Mouse (Mus musculus) spleen, postnatal 14 days (tissue): ENCODE data around the gene Hivep3.

Source experiments
- DNase-seq, 2 experiments: peaks; one replicate each; pipeline ENCODE4 v3.0.0; 2021 to 2022; ENCODE audit warnings: low spot score in 2 of 2

Gene Hivep3

GRCm38 (mm10) chr4:120009151-120009550, 275.6 kb downstream of the Hivep3 start:
- DNase-seq: no peak

DNA sequence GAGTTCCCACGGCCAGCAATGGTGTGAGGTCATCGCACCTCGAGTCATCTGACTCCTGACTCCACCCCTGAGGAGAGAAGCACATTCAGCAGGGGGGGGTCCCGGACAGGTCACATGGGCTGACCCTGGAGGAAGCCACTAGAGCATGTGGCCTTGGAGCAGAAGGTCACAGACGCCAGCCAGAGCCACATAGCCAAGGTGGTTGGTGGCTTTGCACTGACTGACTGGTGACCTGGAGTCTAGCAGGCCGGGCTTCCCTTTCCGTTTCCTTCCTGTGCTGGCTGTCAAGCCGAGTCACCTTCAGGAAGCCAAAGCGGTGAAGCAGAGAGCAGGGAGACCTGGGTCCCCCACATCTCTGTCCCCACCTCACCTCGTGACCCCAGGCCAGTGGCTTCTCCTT, 278.2 kb downstream of the Hivep3 start:
- no peak for DNase-seq

GRCm38 (mm10) chr4:120012891-120013290, 279.3 kb downstream of the Hivep3 start:
- DNase-seq: no peak

GRCm38 (mm10) chr4:120018426-120018825, 284.8 kb downstream of the Hivep3 start:
- DNase-seq: no peak

- no peak for DNase-seq
Observed at GRCm38 (mm10) chr4:120022392-120022791, 288.8 kb downstream of the Hivep3 start.

DNA sequence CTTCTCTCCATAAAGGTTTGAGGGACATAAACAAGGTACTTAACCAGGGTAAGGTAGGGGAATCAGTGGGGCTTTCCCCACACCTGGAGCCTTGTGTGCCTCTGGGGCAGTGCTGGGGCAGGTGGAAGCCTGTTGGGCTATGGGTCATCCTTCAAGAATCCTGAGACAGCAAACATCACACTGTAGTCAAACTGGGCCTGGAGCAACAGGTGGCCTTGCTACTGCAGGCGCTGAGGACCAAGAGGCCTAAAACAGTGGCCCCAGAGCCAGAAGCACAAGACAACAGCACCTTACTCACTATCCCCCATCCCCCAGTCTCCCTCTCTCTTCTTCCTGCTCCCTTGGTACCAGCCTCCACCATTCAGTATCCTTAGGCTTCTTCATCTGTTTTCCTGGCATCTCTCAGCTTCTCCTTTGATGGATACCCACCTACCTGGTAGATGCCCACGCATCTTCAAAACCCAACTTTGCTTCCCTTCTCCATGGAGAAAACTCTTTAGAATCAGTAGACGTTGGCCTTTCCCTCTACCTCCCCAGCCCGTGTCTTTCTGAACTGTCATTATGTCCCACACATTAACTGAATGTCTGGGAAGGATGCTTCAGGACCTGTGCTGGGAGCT, 289.7 kb downstream of the Hivep3 start:
- DNase-seq: no peak

- no peak for DNase-seq
Observed at GRCm38 (mm10) chr4:120024071-120024470, 290.5 kb downstream of the Hivep3 start.

- DNase-seq: no peak
Observed at GRCm38 (mm10) chr4:120027671-120028070, 294.1 kb downstream of the Hivep3 start.

GRCm38 (mm10) chr4:120029937-120030336, 296.4 kb downstream of the Hivep3 start:
- DNase-seq: no peak

DNA sequence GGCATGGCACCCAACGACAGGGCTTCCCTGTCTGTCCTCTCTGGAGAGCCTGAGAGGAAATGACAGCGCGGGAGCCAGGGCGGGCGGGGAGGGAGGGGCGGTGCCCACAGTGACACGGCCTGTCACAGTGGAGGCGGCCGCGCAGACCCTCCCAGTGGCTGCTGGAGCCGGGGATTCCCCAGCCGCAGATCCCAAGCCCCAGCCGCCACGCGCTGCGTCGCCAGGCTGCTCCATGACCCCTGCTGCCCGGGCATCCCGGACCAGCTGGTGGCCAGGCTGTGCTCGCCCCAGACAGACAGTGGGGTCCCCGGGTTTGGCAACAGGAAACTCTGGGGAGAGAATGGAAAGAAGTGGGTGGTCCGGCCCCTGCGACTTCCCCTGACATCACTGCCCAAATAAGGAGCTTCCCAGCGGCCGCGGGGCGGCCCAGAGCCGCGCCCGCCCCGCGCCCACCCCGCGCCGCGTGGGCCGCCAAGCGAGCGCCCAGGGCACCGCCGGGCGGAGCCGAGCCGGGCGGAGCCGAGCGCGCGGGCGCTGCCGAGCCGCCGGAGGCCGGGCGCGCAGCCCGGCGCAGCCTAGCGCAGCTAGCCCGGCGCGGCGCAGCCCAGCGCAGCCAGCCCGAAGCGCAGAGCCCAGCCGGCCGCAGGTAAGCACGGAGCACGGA, 298.9 kb downstream of the Hivep3 start:
- peak; percentile 13 to 16 for DNase-seq

DNA sequence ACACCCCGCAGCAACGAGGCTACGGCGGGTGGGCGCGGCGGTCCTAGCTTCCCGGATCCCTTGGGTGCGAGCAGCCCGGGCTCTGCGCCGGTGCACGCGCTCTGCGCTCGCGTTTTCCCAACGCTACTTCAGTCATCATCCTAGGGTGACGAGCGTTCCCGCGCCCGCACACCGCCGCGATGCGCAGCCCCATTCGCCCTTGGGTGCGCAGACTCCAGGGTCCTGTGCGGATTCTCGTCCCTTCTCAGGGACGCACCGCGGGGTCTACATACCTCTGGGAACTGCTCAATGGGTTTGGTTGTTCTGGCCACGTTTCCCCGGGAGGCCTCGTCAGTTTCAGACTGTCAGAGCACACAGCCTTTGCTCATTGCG, 299.4 kb downstream of the Hivep3 start:
- no peak for DNase-seq

DNA sequence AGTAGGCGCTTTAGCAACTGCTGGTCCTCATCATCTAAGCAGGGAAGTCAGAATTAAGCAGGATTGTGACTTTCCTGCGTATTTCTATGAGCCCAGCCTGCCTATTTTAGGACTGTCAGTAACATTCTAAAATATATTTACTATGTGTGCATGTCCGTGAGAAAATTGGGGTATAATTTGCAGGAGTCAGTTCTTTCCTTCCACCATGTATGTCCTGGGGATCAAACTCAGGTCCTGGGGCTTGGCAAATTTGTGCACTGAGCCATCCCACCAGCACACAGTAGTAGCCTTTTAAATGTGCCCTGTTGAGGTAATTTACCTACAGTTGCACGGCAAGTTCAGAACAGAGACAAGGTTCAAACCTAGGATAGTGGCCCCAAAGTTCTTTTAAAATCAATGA, 302.7 kb downstream of the Hivep3 start:
- DNase-seq: no peak

- DNase-seq: no peak
Observed at GRCm38 (mm10) chr4:120037007-120037406, 303.4 kb downstream of the Hivep3 start.

GRCm38 (mm10) chr4:120041520-120041919, 307.9 kb downstream of the Hivep3 start:
- no peak for DNase-seq

DNA sequence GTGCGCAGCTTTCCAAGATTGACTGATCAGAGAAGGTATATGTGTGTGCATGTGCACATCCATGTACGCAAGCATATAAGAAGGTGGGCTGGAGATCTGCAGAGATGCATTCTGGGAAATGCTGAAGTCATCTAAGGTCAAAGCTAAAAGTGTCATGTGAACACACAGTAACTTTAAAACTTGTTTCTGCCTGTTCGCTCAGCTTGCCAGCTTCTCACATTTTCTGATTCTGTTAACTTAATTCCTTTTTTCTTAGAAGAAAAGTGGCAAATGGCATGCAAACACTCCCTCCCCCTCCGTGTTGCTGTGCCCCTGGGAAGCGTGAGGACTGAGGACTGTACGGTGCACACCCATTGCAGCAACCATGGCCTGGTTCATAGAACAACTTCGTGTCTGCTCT, 308.9 kb downstream of the Hivep3 start:
- no peak for DNase-seq

DNA sequence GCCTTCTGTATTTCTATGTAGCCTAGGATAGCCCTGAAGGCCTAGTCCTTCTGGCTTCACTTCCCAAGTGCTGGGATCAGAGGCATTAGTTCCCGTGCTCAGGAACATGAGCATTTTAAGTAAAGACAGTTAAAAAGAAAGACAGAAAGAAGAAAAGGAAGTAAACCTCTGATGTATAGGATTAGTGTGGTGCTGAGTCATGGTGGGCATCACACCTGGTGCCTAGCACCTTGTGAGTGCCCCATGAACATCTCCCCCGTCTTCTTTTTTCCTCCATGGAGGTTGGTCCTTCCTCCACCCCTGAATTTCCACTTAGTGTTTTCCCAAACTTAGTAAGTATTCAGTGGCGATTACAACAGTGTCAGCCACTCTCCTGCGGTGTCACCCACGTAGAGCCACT, 311.0 kb downstream of the Hivep3 start:
- no peak for DNase-seq

DNA sequence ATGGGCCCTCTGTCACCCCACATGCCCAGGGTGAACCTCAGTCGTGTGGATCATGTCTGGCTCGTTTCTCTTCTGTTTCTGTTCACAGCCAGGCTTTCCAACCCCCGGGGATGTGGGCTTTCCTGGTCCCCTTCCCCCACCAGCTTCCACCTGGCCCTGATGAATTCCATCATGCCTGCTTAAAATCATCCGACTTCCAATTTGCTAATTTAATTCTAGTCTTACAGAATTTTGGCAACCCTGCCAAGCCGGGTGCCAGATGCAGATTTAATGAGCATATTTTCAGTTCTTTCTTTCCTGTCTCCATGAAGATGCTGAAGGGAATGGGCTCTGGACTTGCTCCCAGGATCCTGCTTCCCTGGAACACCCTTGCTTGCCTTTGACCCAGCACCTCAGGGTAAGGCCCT, 311.6 kb downstream of the Hivep3 start:
- DNase-seq: no peak

- DNase-seq: no peak
Observed at GRCm38 (mm10) chr4:120045871-120046270, 312.3 kb downstream of the Hivep3 start.

GRCm38 (mm10) chr4:120047060-120047459, 313.5 kb downstream of the Hivep3 start:
- no peak for DNase-seq

DNA sequence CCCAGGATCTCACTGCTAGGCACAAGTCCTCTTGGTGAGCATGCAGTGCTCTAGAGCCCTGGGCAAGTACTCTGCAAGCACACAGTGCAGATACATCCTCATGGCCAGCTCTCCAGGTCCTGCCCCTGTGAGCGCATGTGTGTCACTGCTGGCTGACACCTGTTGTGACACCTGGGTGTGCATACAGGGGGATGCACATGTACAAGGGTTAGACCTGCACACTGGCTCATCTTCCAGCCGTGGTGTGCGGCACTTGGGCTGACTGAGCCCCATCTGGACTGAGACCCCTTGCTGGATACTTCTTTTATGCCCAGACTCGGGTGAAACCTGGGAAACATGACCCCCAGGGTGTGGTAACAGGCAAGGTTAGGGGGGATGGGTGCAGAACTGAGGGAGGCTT, 314.7 kb downstream of the Hivep3 start:
- DNase-seq: no peak

- no peak for DNase-seq
Observed at GRCm38 (mm10) chr4:120049857-120050256, 316.3 kb downstream of the Hivep3 start.

DNA sequence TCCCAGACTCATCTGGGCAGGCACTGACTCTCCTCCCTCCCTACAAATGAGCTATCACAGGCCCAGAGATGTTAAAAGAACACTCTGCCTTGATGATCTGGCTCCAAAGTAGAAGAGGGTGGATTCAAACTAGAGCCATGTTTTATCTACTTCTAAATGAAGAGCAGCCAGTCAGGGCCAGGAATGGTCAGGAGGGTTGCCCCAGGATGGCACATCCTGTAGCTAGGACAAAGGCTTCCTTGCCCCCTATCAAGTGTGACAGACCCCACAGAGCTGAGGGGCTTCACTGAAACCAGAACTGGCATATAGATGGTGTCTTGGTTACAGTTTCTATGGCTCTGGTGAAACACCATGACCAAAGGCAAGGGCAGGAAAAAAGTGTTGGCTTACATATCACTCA, 318.9 kb downstream of the Hivep3 start:
- DNase-seq: no peak

GRCm38 (mm10) chr4:120053026-120054005, 319.7 kb downstream of the Hivep3 start:
- DNase-seq: no peak
